In the genomic region with DNA sequence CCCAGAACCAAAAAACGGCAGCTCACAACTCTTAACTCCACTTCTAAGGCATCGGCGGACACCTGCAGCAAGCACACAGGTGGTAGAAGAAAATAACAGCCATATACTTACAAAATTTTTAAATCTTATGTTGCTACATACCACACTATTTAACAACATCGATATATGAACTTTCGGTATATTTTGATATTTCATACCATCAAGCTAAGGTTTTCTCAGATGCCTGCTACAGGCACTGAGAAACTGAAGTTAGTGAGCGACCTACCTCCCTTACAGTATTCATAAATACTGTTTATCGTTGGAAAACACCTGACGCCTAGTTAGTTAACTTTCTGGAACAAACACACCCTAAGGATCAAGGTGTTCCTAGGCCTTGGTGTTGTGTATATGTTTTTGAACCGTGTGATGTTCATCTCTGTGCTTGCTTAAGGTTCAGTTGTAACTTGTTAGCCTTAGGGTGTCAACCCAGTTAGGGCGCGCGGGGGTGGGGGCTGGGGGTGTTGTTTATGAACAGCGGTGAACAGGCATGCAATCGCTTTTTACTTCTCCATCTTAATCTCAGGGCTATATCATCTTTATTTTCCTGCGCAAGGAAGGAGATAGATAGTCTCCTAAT, we compare ENCODE assay signal across 8 mouse cellular contexts. TPM values are rescaled to one million over a fixed set of nuclear protein-coding genes. Genes with fewer than 3 reads are reported as not detected.
DNase-seq lines count a peak whose midpoint lies in the region; ATAC-seq and TF ChIP-seq lines count a peak whose summit lies in the region.

No protein-coding gene starts in this region.

- DNase-seq in kidney, postnatal 14 days, result no peak
- DNase-seq in ovary, adult 18-20 months (ENCODE audit: low spot score), result no peak
- DNase-seq in embryo, embryonic 9.5 days (ENCODE audit: extremely low spot score), result no peak
- no peak for DNase-seq in right cerebral cortex, adult 18-20 months

- 0 out of 2 replicates have a peak overlapping the region, but pooled peaks have one; percentile 85 for H3K9ac ChIP-seq in kidney, embryonic 16.5 days (replicated peaks; ENCODE audit: low read length)
- H3K9ac ChIP-seq in hindbrain, embryonic 13.5 days, result no peak overlapping the region
- no peak overlapping the region for H3K9ac ChIP-seq in midbrain, embryonic 12.5 days (replicated peaks)

- TF ChIP-seq POLR2A in bone marrow macrophage, adult 2 months (IDR thresholded peaks at IDR 0.05; ENCODE audit: borderline replicate concordance, low read depth, low read length), result no peak

- peaks cover 46% of the 10 kb centered on the region for H3K4me1 ChIP-seq in kidney, embryonic 16.5 days (ENCODE audit: insufficient read depth, low read length)
- H3K4me1 ChIP-seq in bone marrow macrophage, adult 2 months (ENCODE audit: control insufficient read depth, insufficient read depth, low read length), result peaks cover 22% of the 10 kb centered on the region
- H3K4me1 ChIP-seq in hindbrain, embryonic 13.5 days (replicated peaks), result peaks cover 51% of the 10 kb centered on the region
- peaks cover 52% of the 10 kb centered on the region for H3K4me1 ChIP-seq in midbrain, embryonic 12.5 days

- peak overlapping the region; percentile 89 for H3K4me2 ChIP-seq in kidney, embryonic 16.5 days (replicated peaks; ENCODE audit: low read depth, low read length)
- peak overlapping the region; percentile 84; the same call in 1 of the 2 replicates for H3K4me2 ChIP-seq in hindbrain, embryonic 13.5 days
- peak overlapping the region; percentile 83; the same call in 1 of the 2 replicates for H3K4me2 ChIP-seq in midbrain, embryonic 12.5 days (replicated peaks)

- no peaks in the 10 kb centered on the region for H3K9me3 ChIP-seq in kidney, embryonic 16.5 days (ENCODE audit: low read length)
- H3K9me3 ChIP-seq in hindbrain, embryonic 13.5 days, result no peaks in the 10 kb centered on the region
- no peaks in the 10 kb centered on the region for H3K9me3 ChIP-seq in midbrain, embryonic 12.5 days

- no peak for ATAC-seq in kidney, embryonic 16.5 days (ENCODE audit: low FRiP score, low TSS enrichment)
- no peak for ATAC-seq in hindbrain, embryonic 13.5 days (ENCODE audit: low FRiP score)
- no peak for ATAC-seq in midbrain, embryonic 12.5 days (ENCODE audit: low FRiP score, low read depth)

- WGBS in kidney, embryonic 16.5 days, result 77% methylated on average over 15 of the region's 15 CpGs
- 89% methylated on average over 15 of the region's 15 CpGs for WGBS in hindbrain, embryonic 13.5 days
- 86% methylated on average over 15 of the region's 15 CpGs for WGBS in midbrain, embryonic 12.5 days

- TF ChIP-seq CTCF in bone marrow macrophage, adult 2 months (IDR thresholded peaks at IDR 0.05; ENCODE audit: low read depth, low read length), result no peak

- H3K27ac ChIP-seq in kidney, embryonic 16.5 days (ENCODE audit: low read length), result peak overlapping the region; percentile 80; the same call in 1 of the 2 replicates
- H3K27ac ChIP-seq in bone marrow macrophage, adult 2 months (ENCODE audit: insufficient read depth, low read depth, low read length), result no peak overlapping the region
- H3K27ac ChIP-seq in hindbrain, embryonic 13.5 days, result peak overlapping the region; percentile 70
- no peak overlapping the region for H3K27ac ChIP-seq in midbrain, embryonic 12.5 days (replicated peaks)

- no peaks in the 10 kb centered on the region for H3K27me3 ChIP-seq in kidney, embryonic 16.5 days (ENCODE audit: insufficient read depth, low read length)
- no peaks in the 10 kb centered on the region for H3K27me3 ChIP-seq in hindbrain, embryonic 13.5 days
- H3K27me3 ChIP-seq in midbrain, embryonic 12.5 days, result no peaks in the 10 kb centered on the region

- peak overlapping the region; percentile 93; the same call in 1 of the 2 replicates for H3K4me3 ChIP-seq in kidney, embryonic 16.5 days (ENCODE audit: low read length)
- 0 out of 2 replicates have a peak overlapping the region, but pooled peaks have one; percentile 6 for H3K4me3 ChIP-seq in bone marrow macrophage, adult 2 months (ENCODE audit: insufficient read depth, low read length)
- H3K4me3 ChIP-seq in hindbrain, embryonic 13.5 days, result no peak overlapping the region
- H3K4me3 ChIP-seq in midbrain, embryonic 12.5 days, result no peak overlapping the region

- H3K36me3 ChIP-seq in kidney, embryonic 16.5 days (ENCODE audit: insufficient read depth, low read length), result peaks cover 16% of the 10 kb centered on the region
- H3K36me3 ChIP-seq in hindbrain, embryonic 13.5 days, result peaks cover 17% of the 10 kb centered on the region
- H3K36me3 ChIP-seq in midbrain, embryonic 12.5 days, result peaks cover 19% of the 10 kb centered on the region

RNA-seq across cellular contexts. Expression of a gene that starts 1.6 kb away (rescaled TPM):
- polyA plus RNA-seq in kidney, embryonic 16.5 days (2015; fragmentation: Nextera tagmentation; extraction: Ambion mirVana), result 191 and 197 TPM in 2 replicates
- 868 and 944 TPM in 2 replicates for polyA plus RNA-seq in bone marrow macrophage, adult 2 months (2012; ENCODE audit: insufficient read depth, insufficient read length, missing spikeins)
- 60.5 and 67.6 TPM in 2 replicates for polyA plus RNA-seq in hindbrain, embryonic 13.5 days (2015; fragmentation: Nextera tagmentation; extraction: Ambion mirVana)
- polyA plus RNA-seq in midbrain, embryonic 12.5 days (2016; fragmentation: Nextera tagmentation; extraction: Ambion mirVana), result 52.7 and 53.6 TPM in 2 replicates

RNA-seq across cellular contexts. Expression of a gene that starts 20.7 kb away (rescaled TPM):
- 1.3 TPM in 2 replicates for polyA plus RNA-seq in kidney, embryonic 16.5 days (2015; fragmentation: Nextera tagmentation; extraction: Ambion mirVana)
- polyA plus RNA-seq in bone marrow macrophage, adult 2 months (2012; ENCODE audit: insufficient read depth, insufficient read length, missing spikeins), result not detected in 2 replicates
- 1.2 and 1.6 TPM in 2 replicates for polyA plus RNA-seq in hindbrain, embryonic 13.5 days (2015; fragmentation: Nextera tagmentation; extraction: Ambion mirVana)
- polyA plus RNA-seq in midbrain, embryonic 12.5 days (2016; fragmentation: Nextera tagmentation; extraction: Ambion mirVana), result 1.6 and 2.0 TPM in 2 replicates

RNA-seq across cellular contexts. Expression of a gene that starts 31.1 kb away (rescaled TPM):
- polyA plus RNA-seq in kidney, embryonic 16.5 days (2015; fragmentation: Nextera tagmentation; extraction: Ambion mirVana), result 0.37 and 0.69 TPM in 2 replicates
- not detected in 2 replicates for polyA plus RNA-seq in bone marrow macrophage, adult 2 months (2012; ENCODE audit: insufficient read depth, insufficient read length, missing spikeins)
- polyA plus RNA-seq in hindbrain, embryonic 13.5 days (2015; fragmentation: Nextera tagmentation; extraction: Ambion mirVana), result 0.89 and 0.92 TPM in 2 replicates
- 0.89 and 1.0 TPM in 2 replicates for polyA plus RNA-seq in midbrain, embryonic 12.5 days (2016; fragmentation: Nextera tagmentation; extraction: Ambion mirVana)

RNA-seq across cellular contexts. Expression of a gene that starts 37.9 kb away (rescaled TPM):
- polyA plus RNA-seq in kidney, embryonic 16.5 days (2015; fragmentation: Nextera tagmentation; extraction: Ambion mirVana), result 32.1 and 35.8 TPM in 2 replicates
- polyA plus RNA-seq in bone marrow macrophage, adult 2 months (2012; ENCODE audit: insufficient read depth, insufficient read length, missing spikeins), result 111 and 129 TPM in 2 replicates
- 38.3 and 39.3 TPM in 2 replicates for polyA plus RNA-seq in hindbrain, embryonic 13.5 days (2015; fragmentation: Nextera tagmentation; extraction: Ambion mirVana)
- polyA plus RNA-seq in midbrain, embryonic 12.5 days (2016; fragmentation: Nextera tagmentation; extraction: Ambion mirVana), result 35.8 and 44.3 TPM in 2 replicates

RNA-seq across cellular contexts. Expression of a gene that starts 40.3 kb away (rescaled TPM):
- 2.2 and 2.3 TPM in 2 replicates for polyA plus RNA-seq in kidney, embryonic 16.5 days (2015; fragmentation: Nextera tagmentation; extraction: Ambion mirVana)
- 0.28 TPM in 1 of 2 replicates, not detected in the other for polyA plus RNA-seq in bone marrow macrophage, adult 2 months (2012; ENCODE audit: insufficient read depth, insufficient read length, missing spikeins)
- polyA plus RNA-seq in hindbrain, embryonic 13.5 days (2015; fragmentation: Nextera tagmentation; extraction: Ambion mirVana), result 9.7 and 10.5 TPM in 2 replicates
- polyA plus RNA-seq in midbrain, embryonic 12.5 days (2016; fragmentation: Nextera tagmentation; extraction: Ambion mirVana), result 2.6 and 2.7 TPM in 2 replicates

Comparison
In these comparisons a context has a peak if more than half of its experiments do, and no peak if none do; other contexts are left out.
1. H3K27ac ChIP-seq: peak in kidney, embryonic 16.5 days (single experiment) and hindbrain, embryonic 13.5 days (single experiment); none in bone marrow macrophage, adult 2 months (single experiment) and midbrain, embryonic 12.5 days (single experiment).
2. H3K4me3 ChIP-seq: peak in kidney, embryonic 16.5 days (single experiment) and bone marrow macrophage, adult 2 months (single experiment); none in hindbrain, embryonic 13.5 days (single experiment) and midbrain, embryonic 12.5 days (single experiment).
3. Peak in every context shown above with its lines, with median percentiles within 50 percentile points of each other: H3K4me2 ChIP-seq.